ENCODE assay signal across 32 mouse cellular contexts in genomic region chr6:112770996-112771395, GRCm38 (mm10).
A peak's percentile ranks its signal among the peaks of the same experiment; 100 is the strongest.
DNase-seq lines count a peak whose midpoint lies in the region; ATAC-seq lines count a peak whose summit lies in the region.
"Had no signal": no experiment of that assay in that cellular context is flagged by ENCODE, and none has a peak within 500 bp of the region (broad histone marks: within the 10 kb centered on the region; RNA-seq: fewer than 3 reads in every experiment).

No protein-coding gene starts in this region.

- H3K9me3 ChIP-seq in liver, embryonic 11.5 days (ENCODE audit: control insufficient read depth, low read length) = no peaks in the 10 kb centered on the region
- H3K9me3 ChIP-seq: embryonic facial prominence, embryonic 10.5 days; embryonic facial prominence, embryonic 13.5 days; forebrain, embryonic 10.5 days; forebrain, embryonic 13.5 days; heart, embryonic 10.5 days; heart, embryonic 13.5 days had no signal

- no peak overlapping the region for H3K9ac ChIP-seq in liver, embryonic 11.5 days (ENCODE audit: low read depth, low read length)
- H3K9ac ChIP-seq: embryonic facial prominence, embryonic 13.5 days; forebrain, embryonic 13.5 days; heart, embryonic 13.5 days; hindbrain, embryonic 14.5 days had no signal

- no peaks in the 10 kb centered on the region for H3K4me1 ChIP-seq in liver, embryonic 11.5 days (replicated peaks; ENCODE audit: control insufficient read depth, insufficient read depth, low read length)
- H3K4me1 ChIP-seq: embryonic facial prominence, embryonic 10.5 days; embryonic facial prominence, embryonic 13.5 days; forebrain, embryonic 10.5 days; forebrain, embryonic 13.5 days; heart, embryonic 10.5 days; heart, embryonic 13.5 days had no signal

- no peak for ATAC-seq in liver, embryonic 11.5 days (replicated peaks; ENCODE audit: low FRiP score)
- ATAC-seq: forebrain, embryonic 13.5 days; forebrain, embryonic 16.5 days; hindbrain, postnatal 0 days; inflammation-experienced regulatory T-cells, adult 6 months; intestine, embryonic 16.5 days; Patski had no signal

- H3K27me3 ChIP-seq in liver, embryonic 11.5 days (replicated peaks; ENCODE audit: control insufficient read depth, insufficient read depth, low read length) = no peaks in the 10 kb centered on the region
- H3K27me3 ChIP-seq: CH12.LX; embryonic facial prominence, embryonic 13.5 days; forebrain, embryonic 13.5 days; heart, embryonic 13.5 days; Patski had no signal

- 85% methylated on average over 2 of the region's 2 CpGs for WGBS in liver, embryonic 11.5 days

- no peak overlapping the region for H3K4me2 ChIP-seq in liver, embryonic 11.5 days
- H3K4me2 ChIP-seq: embryonic facial prominence, embryonic 13.5 days; forebrain, embryonic 13.5 days; heart, embryonic 13.5 days; hindbrain, embryonic 14.5 days had no signal

- H3K36me3 ChIP-seq in liver, embryonic 11.5 days (ENCODE audit: control insufficient read depth, insufficient read depth, low read length) = no peaks in the 10 kb centered on the region; the same call in 1 of the 2 replicates
- H3K36me3 ChIP-seq: G1E; heart, embryonic 10.5 days; heart, embryonic 13.5 days had no signal

- peak; percentile 83 for DNase-seq in 3T3-L1 (ENCODE audit: low read depth, low spot score)
- peak; percentile 80 for DNase-seq in Muller cell, postnatal 12 days (ENCODE audit: inconsistent ontology term)
- peak; percentile 57 for DNase-seq in brain, adult 2 months (ENCODE audit: low read depth, low spot score)
- DNase-seq in embryo, embryonic 9.5 days (ENCODE audit: extremely low spot score) = no peak
- no peak for DNase-seq in ovary, postnatal 36 days (ENCODE audit: low spot score)
- no peak for DNase-seq in liver, embryonic 11.5 days (ENCODE audit: low spot score)
- DNase-seq: adrenal gland, adult 8-10 months; B cell, adult 2 months; cerebellum, adult 11 months; cerebellum, adult 2 months; cerebellum, adult 9-11 months; cerebellum, postnatal 25 days; gastrocnemius, postnatal 10 days; gastrocnemius, postnatal 36 days; heart, adult 2 months; heart, postnatal 14 days; heart, postnatal 4 days had no signal

- no peak overlapping the region for H3K4me3 ChIP-seq in liver, embryonic 11.5 days (ENCODE audit: low read depth, low read length)
- H3K4me3 ChIP-seq: embryonic facial prominence, embryonic 10.5 days; embryonic facial prominence, embryonic 13.5 days; erythroblast, embryonic 14.5 days; forebrain, embryonic 10.5 days; forebrain, embryonic 13.5 days; heart, adult 2 months; heart, embryonic 10.5 days; heart, embryonic 13.5 days had no signal

- H3K27ac ChIP-seq in liver, embryonic 11.5 days (ENCODE audit: low read depth, low read length) = no peak overlapping the region
- H3K27ac ChIP-seq: embryonic facial prominence, embryonic 10.5 days; embryonic facial prominence, embryonic 13.5 days; forebrain, embryonic 10.5 days; forebrain, embryonic 13.5 days; heart, adult 2 months; heart, embryonic 10.5 days; heart, embryonic 13.5 days; hindbrain, embryonic 14.5 days; hindbrain, postnatal 0 days had no signal

Comparison
In these comparisons a context has a peak if more than half of its experiments do, and no peak if none do; other contexts are left out.
1. DNase-seq: peak in 3T3-L1 (single experiment), Muller cell, postnatal 12 days (single experiment) and brain, adult 2 months (single experiment); none in embryo, embryonic 9.5 days (single experiment), ovary, postnatal 36 days (single experiment) and liver, embryonic 11.5 days (single experiment).